Mouse (Mus musculus) fat pad, adult 2 months (tissue): ENCODE measurements at regions not wholly inside any gene's neighbourhood (a gene's known extent, or its start where the extent isn't known, plus 50 kb on each side); places are given as distances from the start of the nearest gene placed in this dataset.
"Not testable (repeated sequence)": the region's sequence is repeated elsewhere in the genome, so short reads cannot be mapped to it uniquely, and the experiment has no call there.

Experiments used
- DNase-seq: peaks from one replicate; pipeline ENCODE4 v3.0.0-alpha.2; 2011; ENCODE audit warnings: low read depth, low spot score; ENCODE audit errors: extremely low read depth

DNA sequence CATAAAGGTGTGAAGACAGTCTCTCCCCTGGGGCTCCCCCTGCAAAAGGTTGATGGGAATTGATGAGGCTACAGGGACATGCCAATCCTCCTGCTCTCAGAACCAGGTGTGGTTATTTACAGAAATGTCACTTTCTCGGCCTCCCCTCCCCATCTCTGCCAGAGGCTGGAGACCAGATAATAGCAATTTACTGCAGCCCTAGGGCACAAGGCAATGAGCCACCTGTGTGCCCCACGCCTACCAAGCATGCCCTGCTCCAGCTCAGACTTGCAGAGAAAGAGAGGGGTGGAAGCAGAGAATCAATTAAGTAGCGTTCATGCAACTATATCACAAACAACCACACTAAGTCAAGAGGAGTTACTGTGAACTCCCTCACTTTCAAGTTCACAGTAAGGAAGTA, 75.5 kb upstream of the Galnt18 start:
- no peak for DNase-seq

DNA sequence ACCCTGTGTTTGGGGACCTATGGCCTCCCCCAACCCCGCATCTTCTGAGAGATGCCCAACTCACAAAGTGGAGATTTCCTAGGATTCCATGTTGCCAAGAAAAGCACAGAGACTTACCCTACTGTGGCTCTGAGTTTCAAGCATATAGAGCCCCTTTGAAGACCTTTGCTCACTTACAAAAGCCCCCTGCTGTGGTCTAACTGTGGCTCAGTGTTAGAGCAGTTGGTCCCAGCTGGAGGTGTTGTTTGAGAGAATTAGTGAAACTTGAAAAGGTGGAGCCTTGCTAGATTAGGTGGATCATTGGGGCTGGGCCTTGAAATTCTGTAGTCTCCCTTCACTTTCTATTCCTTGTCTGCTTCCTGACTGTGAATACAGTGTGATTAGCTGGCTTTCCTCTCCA, 66.6 kb upstream of the Galnt18 start:
- no peak for DNase-seq

GRCm38 (mm10) chr7:111843715-111844114, 63.9 kb upstream of the Galnt18 start:
- no peak for DNase-seq

DNA sequence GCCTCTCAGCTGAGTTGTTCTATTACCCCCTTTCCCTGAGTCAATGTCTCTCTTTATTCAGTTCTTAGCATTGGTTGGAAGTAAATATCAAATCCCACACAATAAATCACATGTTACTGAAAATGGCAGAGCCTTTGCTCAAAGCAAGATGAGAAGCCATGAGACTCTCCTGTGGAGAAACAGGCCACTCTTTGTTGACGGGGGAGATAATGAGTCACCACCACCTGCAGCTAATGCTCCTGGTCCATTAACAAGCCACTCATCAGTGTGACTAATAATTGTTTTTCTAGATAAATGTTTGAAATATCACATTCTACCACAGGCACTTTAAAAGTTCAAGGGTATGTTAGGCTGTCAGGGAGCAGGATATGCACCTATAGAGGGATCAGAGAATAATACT, 61.0 kb upstream of the Galnt18 start:
- no peak for DNase-seq

DNA sequence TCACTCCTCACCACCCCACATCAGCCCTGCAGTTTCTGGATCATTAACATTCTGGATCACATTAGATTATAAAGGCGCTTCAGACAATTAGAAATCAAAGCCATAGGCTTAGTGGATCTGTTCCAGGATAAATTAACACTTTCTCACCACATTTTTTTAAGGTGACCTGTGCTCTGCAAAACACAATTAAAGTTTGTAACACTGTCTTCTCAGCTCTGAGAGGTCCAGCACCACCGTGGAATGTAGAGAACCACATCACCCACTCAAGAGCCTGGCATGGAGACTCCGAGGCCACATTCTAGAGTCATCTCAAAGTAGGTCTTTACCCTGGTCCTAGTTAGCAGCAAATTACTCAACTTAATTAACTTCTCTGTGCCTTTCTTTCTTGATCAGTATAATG, 58.4 kb upstream of the Galnt18 start:
- DNase-seq: no peak

DNA sequence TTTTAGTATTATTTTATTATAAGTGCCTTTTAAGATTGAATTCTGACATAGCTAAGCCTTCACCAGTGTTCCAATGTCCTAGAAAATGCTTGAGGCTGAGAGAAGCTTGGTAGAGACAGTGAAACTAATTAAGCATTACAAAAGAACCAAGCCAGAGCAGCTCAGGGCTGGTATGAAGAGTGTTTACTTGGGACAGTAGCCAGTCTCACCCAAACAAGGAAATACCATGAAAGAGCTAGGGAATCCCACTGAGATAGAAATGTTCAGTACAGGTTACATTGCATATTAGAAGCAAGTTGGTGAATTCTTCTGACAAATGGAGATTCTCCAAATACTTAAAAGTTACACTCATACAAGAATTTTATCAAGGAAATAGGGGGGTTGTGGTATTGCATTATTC, 54.6 kb upstream of the Galnt18 start:
- not testable (repeated sequence) for DNase-seq

DNA sequence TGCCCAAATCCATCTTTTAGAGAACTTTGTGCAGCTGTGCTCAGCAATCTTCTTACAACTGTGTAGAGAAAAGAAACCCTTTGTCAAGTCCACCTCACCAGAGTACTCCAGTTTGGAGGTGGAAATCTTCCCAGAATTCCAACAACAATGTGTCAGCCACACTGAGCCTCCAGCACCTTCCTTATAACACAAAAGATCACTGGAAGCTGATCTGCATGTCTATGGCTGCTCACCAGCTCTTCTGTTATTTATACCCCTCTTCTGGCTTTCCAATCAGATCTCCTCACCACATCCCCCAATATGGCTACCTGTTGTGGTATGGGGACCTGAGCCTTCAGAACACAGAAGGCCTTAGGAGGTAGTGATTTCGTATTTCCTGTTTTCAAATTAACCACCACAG, 50.2 kb upstream of the Galnt18 start:
- DNase-seq: no peak
